Mouse (Mus musculus): Measurements from ENCODE around the gene Il10. TPM values are rescaled to one million over a fixed set of nuclear protein-coding genes. Genes with fewer than 3 reads are reported as not detected.
"Not testable (repeated sequence)": the region's sequence is repeated elsewhere in the genome, so short reads cannot be mapped to it uniquely, and the experiment has no call there.

Gene Il10
- total and polyA plus RNA-seq, 3 experiments = not detected

DNA sequence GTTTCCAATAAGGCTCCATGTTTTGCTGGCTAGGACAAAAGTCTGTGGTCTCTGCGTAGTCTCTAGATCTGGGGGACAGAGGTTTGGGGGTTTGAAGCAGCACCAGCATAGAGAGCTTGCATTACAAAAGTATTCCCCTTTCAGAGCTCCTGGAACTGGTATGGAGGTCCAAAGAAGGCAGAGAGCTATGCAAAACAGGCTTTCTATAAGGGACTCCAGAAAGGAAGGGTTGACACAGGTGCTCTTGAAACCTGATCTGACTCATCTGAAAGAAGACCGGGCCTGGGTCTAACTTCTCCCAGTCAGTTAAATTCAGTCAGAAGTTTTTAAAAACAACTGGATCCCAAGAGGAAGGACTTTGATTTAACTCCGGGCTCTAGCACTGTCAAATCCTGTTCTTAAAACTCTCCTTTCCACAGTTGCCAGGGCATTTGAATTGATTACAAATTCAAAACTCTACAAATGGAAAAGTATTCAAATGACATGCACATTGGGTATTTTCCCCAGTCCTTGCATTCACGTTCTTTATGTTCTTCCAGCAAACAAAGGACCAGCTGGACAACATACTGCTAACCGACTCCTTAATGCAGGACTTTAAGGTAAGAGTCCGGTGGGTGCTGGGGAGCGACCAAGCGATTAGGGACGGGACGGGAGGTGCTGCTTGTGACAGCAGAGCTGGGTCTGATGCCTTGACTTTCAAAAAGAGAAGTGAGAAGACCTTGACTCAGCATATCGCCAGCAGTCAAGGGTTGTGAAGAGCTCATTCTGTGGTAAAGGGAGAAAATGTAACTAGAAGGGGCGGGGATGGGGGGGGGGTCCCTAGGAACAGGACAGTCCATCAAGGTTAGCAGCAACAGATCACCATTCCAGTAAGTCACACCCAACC lies 1.0 kb downstream of the Il10 start:
- Histone ChIP-seq H3K4me3 (no peak overlapping the region), H3K36me3 (ENCODE audit: control insufficient read depth, insufficient read depth, low read length) (no peaks in the 10 kb centered on the region), H3K4me1 (ENCODE audit: control insufficient read depth, insufficient read depth, low read length) (no peaks in the 10 kb centered on the region), H3K27ac (no peak overlapping the region), H3K79me2 (replicated peaks; ENCODE audit: control insufficient read depth, insufficient read depth, low read length) (no peaks in the 10 kb centered on the region), H3K9ac (ENCODE audit: low read depth, low read length) (no peak overlapping the region), H3K27me3 (ENCODE audit: control insufficient read depth, insufficient read depth, low read length) (no peaks in the 10 kb centered on the region)
- no peak for DNase-seq
- WGBS = 69% methylated on average over 12 of the region's 12 CpGs
- TF ChIP-seq EP300 (IDR thresholded peaks at IDR 0.05; ENCODE audit: insufficient read depth, low read depth, low read length) (no peak), POLR2A (IDR thresholded peaks at IDR 0.05; ENCODE audit: insufficient read depth, low read depth, low read length) (no peak), CTCF (IDR thresholded peaks at IDR 0.05) (no peak)
- intact Hi-C loops (cut with DNase I) = no loop called here

- Histone ChIP-seq H3K9ac (ENCODE audit: low read depth, low read length) (no peak overlapping the region), H3K27me3 (ENCODE audit: control insufficient read depth, insufficient read depth, low read length) (no peaks in the 10 kb centered on the region), H3K27ac (no peak overlapping the region), H3K79me2 (replicated peaks; ENCODE audit: control insufficient read depth, insufficient read depth, low read length) (no peaks in the 10 kb centered on the region), H3K4me3 (no peak overlapping the region), H3K36me3 (ENCODE audit: control insufficient read depth, insufficient read depth, low read length) (no peaks in the 10 kb centered on the region), H3K4me1 (ENCODE audit: control insufficient read depth, insufficient read depth, low read length) (no peaks in the 10 kb centered on the region)
- intact Hi-C loops (cut with DNase I) = no loop called here
- 45% methylated on average over 9 of the region's 9 CpGs for WGBS
- TF ChIP-seq EP300 (IDR thresholded peaks at IDR 0.05; ENCODE audit: insufficient read depth, low read depth, low read length) (no peak), CTCF (IDR thresholded peaks at IDR 0.05) (no peak), POLR2A (IDR thresholded peaks at IDR 0.05; ENCODE audit: insufficient read depth, low read depth, low read length) (no peak)
- DNase-seq = no peak
These were observed 1.8 kb downstream of the Il10 start for GRCm38 (mm10) chr1:131021438-131021837.

- DNase-seq = no peak
- intact Hi-C loops (cut with DNase I) = no loop called here
- TF ChIP-seq CTCF (IDR thresholded peaks at IDR 0.05) (no peak), EP300 (IDR thresholded peaks at IDR 0.05; ENCODE audit: insufficient read depth, low read depth, low read length) (no peak), POLR2A (IDR thresholded peaks at IDR 0.05; ENCODE audit: insufficient read depth, low read depth, low read length) (no peak)
- no peaks in the 10 kb centered on the region for H3K4me1 ChIP-seq (ENCODE audit: control insufficient read depth, insufficient read depth, low read length)
- H3K4me3 ChIP-seq = no peak overlapping the region
- no peaks in the 10 kb centered on the region for H3K27me3 ChIP-seq (ENCODE audit: control insufficient read depth, insufficient read depth, low read length)
- 57% methylated on average over 11 of the region's 11 CpGs for WGBS
- no peak overlapping the region for H3K27ac ChIP-seq
- H3K9ac ChIP-seq (ENCODE audit: low read depth, low read length) = no peak overlapping the region
- H3K79me2 ChIP-seq (replicated peaks; ENCODE audit: control insufficient read depth, insufficient read depth, low read length) = no peaks in the 10 kb centered on the region
- H3K36me3 ChIP-seq (ENCODE audit: control insufficient read depth, insufficient read depth, low read length) = no peaks in the 10 kb centered on the region
These were observed 2.4 kb downstream of the Il10 start for GRCm38 (mm10) chr1:131021900-131022590.

- Histone ChIP-seq H3K4me3 (no peak overlapping the region), H3K79me2 (replicated peaks; ENCODE audit: control insufficient read depth, insufficient read depth, low read length) (no peaks in the 10 kb centered on the region), H3K9ac (ENCODE audit: low read depth, low read length) (no peak overlapping the region), H3K4me1 (ENCODE audit: control insufficient read depth, insufficient read depth, low read length) (no peaks in the 10 kb centered on the region), H3K27ac (no peak overlapping the region), H3K27me3 (ENCODE audit: control insufficient read depth, insufficient read depth, low read length) (no peaks in the 10 kb centered on the region), H3K36me3 (ENCODE audit: control insufficient read depth, insufficient read depth, low read length) (no peaks in the 10 kb centered on the region)
- DNase-seq = no peak
- no peak for TF ChIP-seq CTCF (IDR thresholded peaks at IDR 0.05)
- no peak for TF ChIP-seq POLR2A (IDR thresholded peaks at IDR 0.05; ENCODE audit: insufficient read depth, low read depth, low read length)
- TF ChIP-seq EP300 (IDR thresholded peaks at IDR 0.05; ENCODE audit: insufficient read depth, low read depth, low read length) = no peak
- intact Hi-C loops (cut with DNase I) = no loop called here
- WGBS = 68% methylated on average over 5 of the region's 5 CpGs
These were observed 3.1 kb downstream of the Il10 start for GRCm38 (mm10) chr1:131022591-131023249.

DNA sequence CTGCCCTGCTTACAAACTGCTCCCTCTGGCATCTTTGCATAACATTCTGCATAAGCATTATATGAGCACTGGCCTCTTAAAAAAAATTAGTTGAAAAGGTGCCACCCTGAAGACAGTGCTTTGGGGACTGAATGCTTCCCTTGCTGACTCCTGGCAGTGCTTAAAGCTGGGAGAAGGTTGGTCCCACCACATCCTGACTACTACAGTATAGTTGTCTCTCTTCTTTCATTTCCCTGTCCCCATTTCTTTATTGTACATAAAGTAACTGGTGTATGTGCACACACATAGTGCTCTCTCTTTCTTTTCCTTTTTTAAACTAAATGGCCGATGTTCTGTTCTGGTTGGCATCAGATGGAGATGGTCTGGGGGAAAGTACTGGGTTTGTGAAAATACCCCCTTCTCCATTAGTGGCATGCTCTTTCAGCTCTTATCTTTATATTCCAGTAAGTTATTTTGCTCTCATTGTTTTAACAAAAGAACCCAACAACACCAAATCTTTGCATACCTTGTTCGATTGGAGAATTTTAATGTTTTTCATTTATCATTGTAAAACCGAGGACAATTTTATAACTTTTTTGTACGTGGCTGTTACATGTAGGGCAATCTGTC lies 3.7 kb downstream of the Il10 start:
- intact Hi-C loops (cut with DNase I); H3K79me2 ChIP-seq (replicated peaks; ENCODE audit: control insufficient read depth, insufficient read depth, low read length); H3K4me1 ChIP-seq (ENCODE audit: control insufficient read depth, insufficient read depth, low read length); H3K9ac ChIP-seq (ENCODE audit: low read depth, low read length); H3K4me3 ChIP-seq; H3K36me3 ChIP-seq (ENCODE audit: control insufficient read depth, insufficient read depth, low read length); H3K27ac ChIP-seq; H3K27me3 ChIP-seq (ENCODE audit: control insufficient read depth, insufficient read depth, low read length); DNase-seq: not testable (repeated sequence)
- WGBS = 83% methylated on average over 4 of the region's 4 CpGs

Data from heart, adult 2 months (tissue).